Mouse (Mus musculus): ENCODE data around the gene Fto.

GRCm38 (mm10) chr8:91502791-91503190 is 189.5 kb downstream of the Fto start:
- no peak for TF ChIP-seq CTCF (IDR thresholded peaks at IDR 0.05; ENCODE audit: extremely low read depth, insufficient read depth, low read length)
- TF ChIP-seq POLR2A (IDR thresholded peaks at IDR 0.05; ENCODE audit: extremely low read depth, insufficient read depth, low read length), result no peak
